Mouse (Mus musculus): Measurements from ENCODE around the gene Tuba1c. TPM values are rescaled to one million over a fixed set of nuclear protein-coding genes. Genes with fewer than 3 reads are reported as not detected.
A peak's percentile ranks its signal among the peaks of the same experiment; 100 is the strongest.
"Not testable (repeated sequence)": the region's sequence is repeated elsewhere in the genome, so short reads cannot be mapped to it uniquely, and the experiment has no call there.

Tuba1c gene
- total RNA-seq, 4 experiments from 2014 or later = 41.1 to 59.7 (median 56.5) TPM

GRCm38 (mm10) chr15:99028874-99029458, 725 bp upstream of the Tuba1c start:
- no peak for DNase-seq (ENCODE audit: low spot score in 2 of 2)

DNA sequence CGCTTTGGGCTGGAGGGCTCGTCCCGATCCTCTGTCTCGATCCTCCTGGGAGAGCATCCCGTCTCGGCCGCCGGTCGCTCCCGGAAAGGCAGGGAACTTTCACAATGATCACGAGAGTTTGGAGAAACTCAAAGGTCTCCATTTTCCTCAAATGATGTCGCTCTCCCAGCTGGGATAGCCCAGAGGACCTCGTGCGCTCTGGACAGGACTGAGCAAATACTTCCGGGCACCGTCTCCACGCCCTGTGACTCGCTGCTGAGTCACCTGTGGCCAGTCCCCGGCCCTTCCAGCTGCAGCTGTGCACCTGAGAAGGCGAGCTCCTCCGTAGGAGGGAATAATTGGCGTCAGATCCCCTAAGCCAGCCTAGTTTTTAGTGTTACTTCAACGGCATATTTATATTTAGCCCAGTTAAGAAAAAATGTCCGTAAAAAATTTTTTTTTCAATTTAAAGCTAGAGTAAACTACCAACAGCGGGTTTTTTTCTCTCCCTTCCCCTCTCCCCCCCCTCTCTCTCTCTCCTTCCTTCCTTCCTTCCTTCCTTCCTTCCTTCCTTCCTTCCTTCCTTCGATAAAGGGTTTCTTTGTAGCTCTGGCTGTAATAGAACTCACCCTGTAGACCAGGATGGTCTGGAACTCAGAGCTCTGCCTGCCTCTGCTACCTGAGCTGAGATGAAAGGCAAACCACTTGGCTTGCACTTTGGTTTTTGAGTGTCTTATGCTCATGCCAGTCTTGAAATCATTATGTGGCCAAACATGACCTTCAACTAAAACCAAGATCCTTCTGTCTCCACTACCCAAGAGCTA, 1.1 kb downstream of the Tuba1c start:
- no peak for DNase-seq (ENCODE audit: low spot score in 2 of 2)

GRCm38 (mm10) chr15:99031388-99031675, 1.6 kb downstream of the Tuba1c start:
- DNase-seq (ENCODE audit: low spot score in 2 of 2) = no peak

- DNase-seq (ENCODE audit: low spot score in 2 of 2) = no peak
These were observed 2.5 kb downstream of the Tuba1c start for GRCm38 (mm10) chr15:99032041-99032725.

DNA sequence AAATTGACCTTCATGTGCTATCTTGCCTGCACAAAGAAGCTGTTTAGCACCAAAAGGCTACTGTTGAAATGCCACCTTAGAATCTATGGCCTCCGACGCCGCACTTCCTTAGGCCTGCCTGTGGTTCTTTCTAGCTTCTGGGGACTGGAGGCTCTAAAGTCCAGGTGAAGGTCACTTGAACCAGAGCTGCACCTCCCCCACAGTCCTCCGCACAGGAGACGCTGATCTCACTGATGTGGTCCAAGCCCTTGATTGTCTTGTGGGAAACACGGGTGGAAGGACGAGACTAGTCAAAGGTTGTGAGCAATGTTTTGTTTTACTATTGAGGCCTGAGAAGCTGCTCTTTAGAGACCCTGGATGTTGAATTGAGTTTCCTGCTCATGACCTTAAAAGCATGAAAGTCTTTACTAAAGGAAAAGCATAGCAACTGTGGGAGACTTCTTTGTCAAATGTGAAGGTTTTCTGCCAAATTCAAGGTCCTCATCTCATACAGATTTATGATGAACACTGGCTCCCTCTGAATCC, 3.1 kb downstream of the Tuba1c start:
- no peak for DNase-seq (ENCODE audit: low spot score in 2 of 2)

DNA sequence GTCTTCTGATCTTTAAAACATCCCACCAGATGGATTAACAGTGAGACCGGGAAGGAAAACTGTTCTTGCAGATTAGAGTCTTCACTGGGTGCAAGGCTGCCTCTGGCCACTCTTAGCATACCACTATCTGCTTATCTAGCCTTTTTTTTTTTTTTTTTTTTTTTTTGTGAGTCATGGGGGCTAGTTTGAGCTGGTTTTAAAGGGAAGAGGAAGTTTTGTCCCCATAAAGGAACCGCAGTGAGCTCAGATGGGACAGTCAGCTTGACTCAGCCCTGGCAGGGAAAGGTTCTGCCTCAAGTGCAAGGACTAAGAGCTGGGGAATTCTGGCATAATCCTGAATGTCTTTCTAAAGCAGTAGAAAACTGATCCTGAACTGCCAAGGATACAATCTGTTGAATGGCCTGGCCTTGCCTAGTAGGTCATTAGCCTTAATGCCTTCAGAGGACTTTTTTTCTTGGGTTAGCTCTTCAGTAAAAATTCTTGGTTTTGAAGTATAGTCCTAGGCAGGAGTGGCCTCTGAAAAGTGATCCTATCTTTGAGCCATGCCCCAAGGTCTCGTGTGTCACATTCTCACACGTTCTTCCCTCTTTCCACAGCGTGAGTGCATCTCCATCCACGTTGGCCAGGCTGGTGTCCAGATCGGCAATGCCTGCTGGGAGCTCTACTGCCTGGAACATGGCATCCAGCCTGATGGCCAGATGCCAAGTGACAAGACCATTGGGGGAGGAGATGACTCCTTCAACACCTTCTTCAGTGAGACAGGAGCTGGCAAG, 4.0 kb downstream of the Tuba1c start:
- DNase-seq (ENCODE audit: low spot score in 2 of 2) = no peak

- DNase-seq (ENCODE audit: low spot score in 2 of 2) = peak in 1 of 2 experiments; percentile 29
These were observed 5.7 kb downstream of the Tuba1c start for GRCm38 (mm10) chr15:99035431-99035830.

DNA sequence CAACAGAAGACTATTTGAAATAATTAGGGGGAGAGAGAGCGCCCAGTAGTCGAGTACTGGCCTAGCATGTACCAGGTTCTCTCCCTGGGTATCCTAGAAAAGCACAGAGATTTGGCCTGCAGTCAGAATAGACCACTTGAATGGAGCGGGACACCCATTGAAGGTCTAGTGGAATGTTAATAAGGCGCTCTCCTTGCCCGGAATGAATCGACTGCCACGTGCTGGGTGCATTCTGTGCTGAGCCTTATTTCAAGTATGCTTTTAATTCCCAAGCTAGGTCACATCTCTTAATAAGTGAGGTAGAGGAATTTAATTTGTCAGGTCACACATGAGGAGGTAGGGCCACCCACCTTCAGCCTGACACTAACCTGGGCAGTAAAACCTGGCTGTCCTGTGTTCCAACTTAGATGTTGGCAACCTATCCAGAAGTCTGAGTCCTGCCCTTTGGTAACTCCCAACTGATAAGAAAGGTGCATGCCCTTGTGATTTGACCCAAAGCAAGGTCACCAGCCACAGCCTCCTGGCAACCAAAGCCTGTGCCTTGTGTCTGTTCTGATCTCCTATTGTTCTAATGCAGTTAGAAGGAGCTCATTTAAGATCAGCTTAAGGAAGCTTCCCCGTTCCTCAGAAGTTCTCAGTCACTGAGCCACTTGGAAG, 6.7 kb downstream of the Tuba1c start:
- DNase-seq (ENCODE audit: low spot score in 2 of 2) = no peak

- no peak for DNase-seq (ENCODE audit: low spot score in 2 of 2)
These were observed 8.3 kb downstream of the Tuba1c start for GRCm38 (mm10) chr15:99038025-99038424.

DNA sequence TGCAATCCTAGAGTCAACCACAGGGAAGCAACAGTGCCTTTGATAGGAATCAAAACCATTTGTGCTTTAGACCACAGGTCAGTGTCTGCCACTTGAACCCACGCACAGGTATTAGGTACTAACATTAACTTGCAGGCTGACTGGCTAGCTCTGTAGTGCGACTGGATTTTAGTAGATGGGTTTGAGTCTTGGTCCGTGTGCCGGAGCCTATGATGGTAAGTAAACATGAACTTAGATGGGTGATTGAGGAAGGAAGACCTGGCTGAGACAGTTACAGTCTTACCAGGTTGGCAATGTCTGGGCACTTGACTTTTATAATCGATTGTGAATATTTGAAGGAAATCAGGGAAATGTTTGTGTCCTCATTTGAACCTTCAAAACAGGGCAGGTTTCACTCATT, 9.1 kb downstream of the Tuba1c start:
- DNase-seq (ENCODE audit: low spot score in 2 of 2) = no peak

DNA sequence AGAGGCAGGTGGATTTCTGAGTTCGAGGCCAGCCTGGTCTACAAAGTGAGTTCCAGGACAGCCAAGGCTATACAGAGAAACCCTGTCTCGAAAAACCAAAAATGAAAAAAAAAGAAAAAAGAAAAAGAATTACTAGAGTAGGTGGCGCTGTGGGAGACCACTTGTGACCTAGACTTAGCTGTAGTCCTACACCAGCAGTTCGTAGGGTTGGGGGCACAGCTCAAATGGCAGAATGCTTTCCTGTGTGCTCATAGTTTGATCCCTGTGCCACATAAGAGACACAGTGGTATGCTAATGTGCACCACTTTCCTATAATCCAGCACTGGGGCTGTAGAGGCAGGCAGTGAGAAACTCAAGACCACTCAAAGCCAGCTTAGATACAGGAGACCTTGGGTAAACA, 9.6 kb downstream of the Tuba1c start:
- no peak for DNase-seq (ENCODE audit: low spot score in 2 of 2)

- DNase-seq (ENCODE audit: low spot score in 2 of 2) = no peak
These were observed 10.6 kb downstream of the Tuba1c start for GRCm38 (mm10) chr15:99039996-99040919.

DNA sequence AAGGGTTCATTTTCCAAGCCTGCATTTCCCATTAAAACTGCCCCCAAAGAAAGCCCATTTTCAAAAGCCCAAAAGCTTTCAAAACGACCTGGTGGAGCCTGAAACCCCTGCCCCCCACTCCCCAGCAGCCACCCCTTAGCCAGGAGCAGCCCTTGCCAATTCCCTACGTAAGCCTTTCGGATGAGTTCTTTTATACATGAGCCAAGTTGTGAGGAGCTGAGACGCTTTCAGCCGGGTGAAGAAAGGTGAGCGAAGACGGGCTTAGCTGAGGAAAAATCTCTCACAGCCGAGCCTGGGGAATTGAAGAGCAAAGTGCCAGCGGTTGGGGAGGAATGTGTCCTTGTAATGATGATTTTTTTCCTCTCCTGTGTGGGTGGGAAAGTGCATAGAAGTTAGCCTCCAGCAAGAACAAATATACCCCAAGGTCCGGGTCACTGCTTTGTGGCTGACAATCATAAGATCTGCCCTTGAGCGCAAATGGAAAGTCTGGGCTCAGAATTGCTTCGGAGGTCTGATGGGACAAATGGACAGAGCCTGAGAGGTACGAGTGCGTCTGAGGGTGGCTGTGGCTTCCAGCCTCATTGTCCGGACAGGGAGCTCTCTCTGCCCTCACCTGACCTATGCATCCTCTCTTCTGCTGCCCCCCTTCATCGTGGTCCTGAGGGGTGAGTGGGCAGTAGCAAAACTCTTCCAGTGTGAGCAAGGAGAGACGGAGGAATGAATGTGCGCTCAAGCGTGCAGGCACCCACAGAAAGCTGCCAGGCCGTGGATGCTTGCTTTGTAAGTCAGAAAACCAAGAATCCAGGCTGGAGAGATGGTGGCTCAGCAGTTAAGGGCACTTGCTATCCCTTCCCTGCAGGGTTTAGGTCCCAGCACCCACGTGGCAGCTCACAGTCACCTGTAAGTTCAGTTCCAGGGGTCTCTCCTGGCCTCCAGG, 11.5 kb downstream of the Tuba1c start:
- DNase-seq (ENCODE audit: low spot score in 2 of 2) = no peak

DNA sequence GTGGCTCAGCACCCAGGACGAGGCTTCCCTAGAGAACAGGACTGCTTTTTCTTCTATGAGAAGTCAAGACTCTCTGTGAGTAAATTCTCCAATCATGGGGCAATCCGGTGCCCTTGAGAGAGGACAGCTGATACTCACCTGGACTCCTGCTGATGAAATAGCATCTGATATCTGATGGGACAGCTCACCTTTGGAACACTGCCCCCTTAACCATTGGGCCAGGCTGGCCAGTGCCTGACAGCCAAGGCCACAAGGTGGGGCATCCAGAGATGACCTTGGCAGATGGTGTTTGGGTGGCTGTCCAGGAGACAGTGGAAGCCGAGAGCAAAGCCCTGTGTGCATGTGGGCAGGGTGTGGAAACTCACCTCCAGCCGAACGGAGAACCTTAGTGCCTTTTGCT, 12.6 kb downstream of the Tuba1c start:
- no peak for DNase-seq (ENCODE audit: low spot score in 2 of 2)

GRCm38 (mm10) chr15:99044854-99045253, 15.2 kb downstream of the Tuba1c start:
- no peak for DNase-seq (ENCODE audit: low spot score in 2 of 2)

GRCm38 (mm10) chr15:99045734-99046133, 16.0 kb downstream of the Tuba1c start:
- not testable (repeated sequence) for DNase-seq (ENCODE audit: low spot score in 2 of 2)

DNA sequence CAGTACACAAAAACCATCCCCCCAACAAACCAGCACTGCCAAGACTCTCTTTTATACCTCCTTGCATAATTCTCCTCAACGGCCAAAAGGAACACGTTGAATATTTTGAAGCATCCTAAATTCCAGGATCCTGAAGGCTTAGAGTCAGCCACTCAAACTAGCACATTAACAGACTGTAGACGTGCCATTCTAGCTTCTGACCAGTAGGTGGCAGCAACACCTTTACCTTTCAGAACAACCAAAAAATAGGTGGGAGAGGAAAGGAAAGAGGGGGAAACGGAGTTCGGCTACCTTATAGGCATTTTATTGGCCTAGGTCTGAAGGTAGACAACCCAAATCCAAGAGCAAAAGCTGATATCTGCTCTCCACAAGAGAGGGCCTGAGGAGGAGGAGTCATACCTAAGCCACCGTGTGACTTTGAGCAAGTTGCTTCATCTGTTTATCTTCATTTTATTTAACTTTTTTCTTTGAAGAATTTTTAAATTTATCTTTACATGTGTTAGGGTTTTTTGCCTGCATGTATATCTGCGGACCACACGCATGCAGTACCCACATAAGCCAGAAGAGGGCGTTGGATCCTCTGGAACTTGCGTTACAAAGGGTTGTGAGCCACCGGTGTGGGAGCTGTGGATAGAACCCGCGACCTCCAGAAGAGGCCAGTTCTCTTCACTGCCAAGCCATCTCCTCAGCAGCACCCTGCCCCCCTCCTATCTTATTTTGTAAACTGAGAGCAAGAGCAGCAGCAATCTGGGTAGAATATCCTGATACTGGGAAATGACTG, 20.0 kb downstream of the Tuba1c start:
- no peak for DNase-seq (ENCODE audit: low spot score in 2 of 2)

DNA sequence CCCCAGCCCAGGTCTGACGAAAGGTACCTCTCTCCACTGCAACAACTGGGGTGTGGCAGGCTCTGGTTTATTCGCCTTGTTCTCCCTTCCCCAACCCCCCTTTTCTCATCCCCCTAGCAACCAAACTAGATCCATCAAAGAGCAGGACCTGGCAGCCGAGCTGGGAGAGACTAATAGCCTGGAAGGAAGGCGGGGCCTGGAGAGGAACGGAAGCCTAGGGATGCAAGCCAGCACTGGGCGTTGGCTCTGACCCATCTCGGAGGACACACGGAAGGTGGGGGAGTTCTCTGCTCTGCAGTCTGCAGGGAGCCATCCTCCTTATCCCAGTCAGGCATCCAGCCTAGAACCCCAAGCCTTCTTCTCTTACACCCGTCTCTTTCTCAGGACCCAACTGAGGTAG, 23.7 kb downstream of the Tuba1c start:
- DNase-seq (ENCODE audit: low spot score in 2 of 2) = no peak

All from left cerebral cortex, adult 8-10 months (tissue).